Mouse (Mus musculus) forebrain, embryonic 11.5 days (tissue): ENCODE measurements around the gene Rraga. TPM values are rescaled to one million over a fixed set of nuclear protein-coding genes. Genes with fewer than 3 reads are reported as not detected.

Experiments
- ATAC-seq: fragments of 200-750 bp; cut with Nextera tagmentation; replicated peaks from 2 replicates; pipeline ENCODE4 v1.8.0; 2017; ENCODE audit warnings: moderate TSS enrichment; ENCODE audit not compliant: low FRiP score
- DNase-seq: peaks from one replicate; pipeline ENCODE4 v3.0.0-alpha.2; 2017; ENCODE audit warnings: low spot score
- H3K27ac ChIP-seq: fragments of 300-500 bp; sonication (generic); 2 replicates; pipeline ENCODE4 v1.5.1; 2014; ENCODE audit warnings: low read depth, low read length
- H3K27me3 ChIP-seq: fragments of 300-500 bp; sonication (generic); 2 replicates; pipeline ENCODE4 v1.6.1; 2014; ENCODE audit warnings: mild to moderate bottlenecking, low read length, mixed read lengths; ENCODE audit not compliant: control insufficient read depth, insufficient read depth
- H3K36me3 ChIP-seq: fragments of 300-500 bp; sonication (generic); 2 replicates; pipeline ENCODE4 v1.6.1; 2014; ENCODE audit warnings: mild to moderate bottlenecking, low read length, moderate library complexity, mixed read lengths; ENCODE audit not compliant: control insufficient read depth, insufficient read depth
- H3K4me1 ChIP-seq: fragments of 300-500 bp; sonication (generic); replicated peaks from 2 replicates; pipeline ENCODE4 v1.6.1; 2014; ENCODE audit warnings: low read length, mixed read lengths; ENCODE audit not compliant: control insufficient read depth, insufficient read depth
- H3K4me2 ChIP-seq: fragments of 300-500 bp; sonication (generic); 2 replicates; pipeline ENCODE4 v1.6.1; 2014; ENCODE audit warnings: low read depth, mild to moderate bottlenecking, low read length, moderate library complexity, mixed read lengths; ENCODE audit not compliant: severe bottlenecking
- H3K4me3 ChIP-seq: fragments of 300-500 bp; sonication (generic); 2 replicates; pipeline ENCODE4 v1.5.1; 2014; ENCODE audit warnings: low read depth, low read length
- H3K9ac ChIP-seq: fragments of 300-500 bp; sonication (generic); 2 replicates; pipeline ENCODE4 v1.6.1; 2014; ENCODE audit warnings: low read length
- H3K9me3 ChIP-seq: fragments of 300-500 bp; sonication (generic); 2 replicates; pipeline ENCODE4 v1.6.1; 2016; ENCODE audit warnings: low read length, mixed read lengths; ENCODE audit not compliant: control insufficient read depth
- WGBS: fragments of 180-500 bp; shearing (Covaris S2); extraction: QIAGEN DNeasy Blood & Tissue Kit; methylation state at CpG from one replicate; pipeline ENCODE4 v1.1.7; 2014; 5-methylcytosine and 5-hydroxymethylcytosine counted together
- polyA plus RNA-seq: library from polyadenylated mRNA; unstranded; fragments of >200 nt; fragmentation: Nextera tagmentation; extraction: Ambion mirVana; gene quantifications from 2 replicates; pipeline ENCODE4 v1.2.1, GENCODE M21; 2014

Rraga gene
- polyA plus RNA-seq, 1 experiment from 2014 or later, result 113 TPM

GRCm38 (mm10) chr4:86543999-86544398 lies 31.5 kb upstream of the Rraga start:
- Histone ChIP-seq H3K9me3 (no peaks in the 10 kb centered on the region), H3K36me3 (no peaks in the 10 kb centered on the region), H3K9ac (no peak overlapping the region), H3K4me3 (no peak overlapping the region), H3K27ac (no peak overlapping the region), H3K4me2 (no peak overlapping the region), H3K4me1 (no peaks in the 10 kb centered on the region), H3K27me3 (no peaks in the 10 kb centered on the region)
- no peak for DNase-seq
- WGBS, result 66% methylated on average over 3 of the region's 3 CpGs
- ATAC-seq, result no peak

GRCm38 (mm10) chr4:86545615-86546014 lies 29.9 kb upstream of the Rraga start:
- no peak overlapping the region for H3K4me2 ChIP-seq
- no peak overlapping the region for H3K4me3 ChIP-seq
- H3K9me3 ChIP-seq, result no peaks in the 10 kb centered on the region
- no peak overlapping the region for H3K27ac ChIP-seq
- DNase-seq (no peak), ATAC-seq (no peak)
- H3K9ac ChIP-seq, result no peak overlapping the region
- H3K4me1 ChIP-seq, result no peaks in the 10 kb centered on the region
- H3K36me3 ChIP-seq, result no peaks in the 10 kb centered on the region
- WGBS, result 56% methylated on average over 5 of the region's 5 CpGs
- no peaks in the 10 kb centered on the region for H3K27me3 ChIP-seq

DNA sequence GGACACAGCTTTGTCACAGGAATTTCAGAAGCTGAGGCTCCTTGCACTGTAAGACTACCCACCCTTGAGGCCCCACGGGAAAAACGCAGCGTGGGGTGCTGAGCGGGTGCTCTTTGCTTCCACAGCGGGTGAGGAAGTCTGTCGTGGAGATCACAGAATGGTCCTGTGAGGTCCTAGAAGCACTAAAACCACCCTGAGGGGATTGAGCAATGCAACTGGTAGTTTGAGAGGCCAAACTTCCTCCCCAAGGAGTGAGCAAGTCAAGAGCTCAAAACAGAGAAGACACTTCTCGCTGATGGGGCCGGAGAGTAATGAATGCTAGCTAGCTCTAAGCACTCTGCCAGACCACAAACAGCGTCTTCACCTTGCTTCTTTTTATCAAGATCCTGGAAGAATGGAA lies 27.1 kb upstream of the Rraga start:
- no peak overlapping the region for H3K4me3 ChIP-seq
- ATAC-seq (no peak), DNase-seq (no peak)
- H3K27ac ChIP-seq, result no peak overlapping the region
- WGBS, result 87% methylated on average over 9 of the region's 9 CpGs
- H3K4me1 ChIP-seq, result no peaks in the 10 kb centered on the region
- H3K9me3 ChIP-seq, result no peaks in the 10 kb centered on the region
- no peak overlapping the region for H3K4me2 ChIP-seq
- H3K9ac ChIP-seq, result no peak overlapping the region
- H3K36me3 ChIP-seq, result no peaks in the 10 kb centered on the region
- no peaks in the 10 kb centered on the region for H3K27me3 ChIP-seq

GRCm38 (mm10) chr4:86555035-86555707 lies 20.3 kb upstream of the Rraga start:
- Histone ChIP-seq H3K27me3 (no peaks in the 10 kb centered on the region), H3K4me3 (no peak overlapping the region), H3K27ac (no peak overlapping the region), H3K9me3 (no peaks in the 10 kb centered on the region), H3K4me2 (no peak overlapping the region), H3K4me1 (no peaks in the 10 kb centered on the region), H3K36me3 (no peaks in the 10 kb centered on the region), H3K9ac (no peak overlapping the region)
- 25% methylated on average over 6 of the region's 6 CpGs for WGBS
- ATAC-seq, result peak; percentile 60; the same call in 1 of the 2 replicates
- no peak for DNase-seq

DNA sequence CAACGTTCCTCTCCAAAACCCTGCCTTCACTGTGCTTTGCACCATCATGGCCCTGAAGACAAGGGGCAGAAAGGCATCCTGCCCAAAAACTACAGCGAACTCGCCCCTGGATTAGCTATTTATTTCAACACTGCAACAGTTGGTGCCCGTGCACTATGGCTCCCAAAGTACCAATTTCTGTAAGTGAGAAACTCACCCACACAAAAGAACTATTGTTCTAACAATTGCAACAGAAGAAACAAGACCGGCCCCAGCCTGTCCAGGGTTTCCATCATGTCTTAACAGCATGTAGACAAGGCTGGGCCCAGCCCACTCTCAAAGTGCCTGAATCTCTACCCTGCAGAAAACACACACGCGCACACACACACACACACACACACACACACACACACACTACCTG lies 18.1 kb upstream of the Rraga start:
- Histone ChIP-seq H3K9ac (no peak overlapping the region), H3K4me3 (no peak overlapping the region), H3K4me1 (no peaks in the 10 kb centered on the region), H3K27ac (no peak overlapping the region), H3K9me3 (no peaks in the 10 kb centered on the region), H3K27me3 (no peaks in the 10 kb centered on the region), H3K36me3 (no peaks in the 10 kb centered on the region), H3K4me2 (no peak overlapping the region)
- ATAC-seq, result no peak
- DNase-seq, result no peak
- 68% methylated on average over 7 of the region's 7 CpGs for whole genome bisulfite sequencing

DNA sequence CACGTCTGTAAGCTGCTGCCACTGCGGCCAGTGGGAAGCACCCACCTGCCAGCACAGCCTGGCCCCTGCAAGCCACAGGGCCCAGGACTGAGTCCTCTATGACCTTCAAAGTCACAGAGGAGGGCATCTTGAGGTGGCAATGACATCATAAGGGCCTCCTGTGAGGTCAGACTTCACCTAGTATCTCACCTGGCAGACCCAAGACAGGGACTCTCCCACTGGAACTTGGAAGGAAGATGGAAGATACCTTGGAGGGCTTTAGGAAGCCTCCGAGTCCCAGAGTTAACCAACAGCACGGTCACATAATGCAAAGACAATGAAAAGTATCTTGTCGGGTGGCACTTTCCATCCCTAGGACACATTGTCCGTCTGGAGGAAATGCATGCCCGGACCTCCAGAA lies 17.2 kb upstream of the Rraga start, which contains the start of gene Saxo1:
TSS of gene Saxo1 (minus strand) at position 101 of the 400 bp plus-strand sequence.
- no peaks in the 10 kb centered on the region for H3K36me3 ChIP-seq
- H3K27ac ChIP-seq, result no peak within 1 kb of the TSS
- H3K27me3 ChIP-seq, result no peaks in the 10 kb centered on the region
- ATAC-seq, result no peak
- H3K4me2 ChIP-seq, result no peak within 1 kb of the TSS
- no peaks in the 10 kb centered on the region for H3K4me1 ChIP-seq
- H3K9me3 ChIP-seq, result no peaks in the 10 kb centered on the region
- 92% methylated on average over 7 of the region's 7 CpGs for WGBS
- no peak within 1 kb of the TSS for H3K9ac ChIP-seq
- no peak for DNase-seq
- no peak within 1 kb of the TSS for H3K4me3 ChIP-seq

GRCm38 (mm10) chr4:86559006-86559405 lies 16.5 kb upstream of the Rraga start:
- H3K27me3 ChIP-seq, result no peaks in the 10 kb centered on the region
- H3K9me3 ChIP-seq, result no peaks in the 10 kb centered on the region
- no peaks in the 10 kb centered on the region for H3K4me1 ChIP-seq
- DNase-seq (no peak), ATAC-seq (no peak)
- H3K36me3 ChIP-seq, result no peaks in the 10 kb centered on the region
- no peak overlapping the region for H3K4me2 ChIP-seq
- 77% methylated on average over 4 of the region's 4 CpGs for WGBS
- H3K9ac ChIP-seq, result no peak overlapping the region
- H3K27ac ChIP-seq, result no peak overlapping the region
- H3K4me3 ChIP-seq, result no peak overlapping the region

GRCm38 (mm10) chr4:86561061-86561460 lies 14.4 kb upstream of the Rraga start:
- WGBS, result 94% methylated on average over 3 of the region's 3 CpGs
- Histone ChIP-seq H3K9ac (no peak overlapping the region), H3K4me3 (no peak overlapping the region), H3K4me2 (no peak overlapping the region), H3K27ac (no peak overlapping the region), H3K27me3 (no peaks in the 10 kb centered on the region), H3K36me3 (no peaks in the 10 kb centered on the region), H3K4me1 (no peaks in the 10 kb centered on the region), H3K9me3 (no peaks in the 10 kb centered on the region)
- DNase-seq (no peak), ATAC-seq (no peak)

DNA sequence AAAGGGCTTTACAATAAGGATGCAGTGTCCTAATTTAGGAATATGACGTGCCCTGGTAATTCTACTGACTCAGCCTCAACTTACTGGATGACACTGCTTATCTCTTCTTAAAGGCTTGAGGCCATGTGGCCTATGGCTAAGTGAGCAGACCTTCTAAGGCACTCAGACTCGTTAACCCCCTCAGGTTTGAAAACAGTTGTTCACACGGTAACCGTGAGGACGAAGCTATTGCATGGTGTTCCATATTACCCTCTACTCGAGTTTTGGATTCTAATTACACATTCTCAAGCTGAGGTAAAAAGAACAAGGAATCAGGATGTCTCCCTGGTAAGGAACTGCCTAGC lies 557 bp upstream of the Rraga start:
- H3K27ac ChIP-seq, result peak overlapping the region; percentile 96
- WGBS, result 15% methylated on average over 6 of the region's 6 CpGs
- peak overlapping the region; percentile 95 for H3K9ac ChIP-seq
- H3K36me3 ChIP-seq, result no peaks in the 10 kb centered on the region
- ATAC-seq, result peak; percentile 19
- H3K4me3 ChIP-seq, result peak overlapping the region; percentile 81
- H3K9me3 ChIP-seq, result no peaks in the 10 kb centered on the region
- H3K4me2 ChIP-seq, result peak overlapping the region; percentile 82
- H3K27me3 ChIP-seq, result no peaks in the 10 kb centered on the region
- no peak for DNase-seq
- H3K4me1 ChIP-seq, result peaks cover 6% of the 10 kb centered on the region
